Mouse (Mus musculus) cerebellum, postnatal 10 days (tissue): ENCODE data around the gene H2-DMb1.

ENCODE experiments used
- DNase-seq, 2 experiments: peaks; one replicate each; pipeline ENCODE4 v3.0.0; 2021; ENCODE audit warnings: mixed read lengths in 2 of 2

Gene H2-DMb1

GRCm38 (mm10) chr17:34196491-34196890, 43.6 kb downstream of the H2-DMb1 start:
- DNase-seq: no peak

- DNase-seq: peak; percentile 96 to 97
Observed at GRCm38 (mm10) chr17:34196941-34197894, 44.3 kb downstream of the H2-DMb1 start, which contains the start of gene Psmb8. Psmb8 (plus strand) TSS chr17:34197721.

GRCm38 (mm10) chr17:34197904-34198520, 45.1 kb downstream of the H2-DMb1 start:
- DNase-seq: peak; percentile 30 to 44

- DNase-seq: no peak
Observed at GRCm38 (mm10) chr17:34198521-34198912, 45.6 kb downstream of the H2-DMb1 start.

- no peak for DNase-seq
Observed at GRCm38 (mm10) chr17:34199050-34199619, 46.3 kb downstream of the H2-DMb1 start.

- DNase-seq: no peak
Observed at GRCm38 (mm10) chr17:34200047-34200446, 47.2 kb downstream of the H2-DMb1 start.

- DNase-seq: no peak
Observed at GRCm38 (mm10) chr17:34200772-34201505, 48.1 kb downstream of the H2-DMb1 start.

GRCm38 (mm10) chr17:34201506-34202055, 48.7 kb downstream of the H2-DMb1 start:
- DNase-seq: no peak

- no peak for DNase-seq
Observed at GRCm38 (mm10) chr17:34202760-34203442, 50.0 kb downstream of the H2-DMb1 start.

- no peak for DNase-seq
Observed at GRCm38 (mm10) chr17:34203444-34203843, 50.6 kb downstream of the H2-DMb1 start, which contains the start of gene Tap2. Tap2 (plus strand) TSS chr17:34203527.

- peak; percentile 92 for DNase-seq
Observed at GRCm38 (mm10) chr17:34204303-34205010, 51.6 kb downstream of the H2-DMb1 start.

- DNase-seq: peak; percentile 39 to 40
Observed at GRCm38 (mm10) chr17:34205021-34205745, 52.3 kb downstream of the H2-DMb1 start.

GRCm38 (mm10) chr17:34205746-34206176, 52.9 kb downstream of the H2-DMb1 start:
- peak; percentile 31 to 56 for DNase-seq

GRCm38 (mm10) chr17:34206731-34207130, 53.9 kb downstream of the H2-DMb1 start:
- DNase-seq: peak in 1 of 2 experiments; percentile 1

- DNase-seq: peak in 1 of 2 experiments; percentile 1
Observed at GRCm38 (mm10) chr17:34207456-34207855, 54.6 kb downstream of the H2-DMb1 start.

GRCm38 (mm10) chr17:34207866-34208265, 55.0 kb downstream of the H2-DMb1 start:
- DNase-seq: peak in 1 of 2 experiments; percentile 1

GRCm38 (mm10) chr17:34208421-34208820, 55.5 kb downstream of the H2-DMb1 start:
- peak in 1 of 2 experiments; percentile 0 for DNase-seq

GRCm38 (mm10) chr17:34209680-34210079, 56.8 kb downstream of the H2-DMb1 start:
- DNase-seq: no peak
